Mouse (Mus musculus): Measurements from ENCODE around the gene Olfr1358. TPM values are rescaled to one million over a fixed set of nuclear protein-coding genes. Genes with fewer than 3 reads are reported as not detected.
"Not testable (repeated sequence)": the region's sequence is repeated elsewhere in the genome, so short reads cannot be mapped to it uniquely, and the experiment has no call there.

Olfr1358 gene
- not detected for total RNA-seq (2021)
- long read RNA-seq, experiment 1 = 0 reads
- long read RNA-seq, experiment 2 = 0 reads

- intact Hi-C loops (cut with DNase I) = no loop called here
- no peak for DNase-seq (ENCODE audit: low spot score in 2 of 2)
Observed at GRCm38 (mm10) chr10:78517128-78517527, at the start of gene Olfr1358. TSS of gene Olfr1358 (plus strand) at chr10:78517428.

- intact Hi-C loops (cut with DNase I) = loop anchor here (5.0 kb wide), 1 partner anchor 104 kb away; the partner anchor contains the start of gene Ilvbl
- peak in 1 of 2 experiments; percentile 23 for DNase-seq (ENCODE audit: low spot score in 2 of 2)
Observed at GRCm38 (mm10) chr10:78467761-78468310, 49.4 kb upstream of the Olfr1358 start.

- intact Hi-C loops (cut with DNase I) = no loop called here
- peak in 1 of 2 experiments; percentile 40 for DNase-seq (ENCODE audit: low spot score in 2 of 2)
Observed at GRCm38 (mm10) chr10:78470582-78471313, 46.5 kb upstream of the Olfr1358 start.

GRCm38 (mm10) chr10:78472046-78472445 is 45.2 kb upstream of the Olfr1358 start:
- intact Hi-C loops (cut with DNase I) = no loop called here
- DNase-seq (ENCODE audit: low spot score in 2 of 2) = no peak

GRCm38 (mm10) chr10:78473434-78473833 is 43.8 kb upstream of the Olfr1358 start:
- intact Hi-C loops (cut with DNase I) = no loop called here
- DNase-seq (ENCODE audit: low spot score in 2 of 2) = no peak

GRCm38 (mm10) chr10:78474759-78475158 is 42.5 kb upstream of the Olfr1358 start:
- no peak for DNase-seq (ENCODE audit: low spot score in 2 of 2)
- intact Hi-C loops (cut with DNase I) = no loop called here

- intact Hi-C loops (cut with DNase I) = no loop called here
- DNase-seq (ENCODE audit: low spot score in 2 of 2) = no peak
Observed at GRCm38 (mm10) chr10:78476821-78477220, 40.4 kb upstream of the Olfr1358 start.

- no peak for DNase-seq (ENCODE audit: low spot score in 2 of 2)
- intact Hi-C loops (cut with DNase I) = no loop called here
Observed at GRCm38 (mm10) chr10:78480954-78481927, 36.0 kb upstream of the Olfr1358 start.

GRCm38 (mm10) chr10:78481928-78482499 is 35.2 kb upstream of the Olfr1358 start:
- peak in 1 of 2 experiments; percentile 30 for DNase-seq (ENCODE audit: low spot score in 2 of 2)
- intact Hi-C loops (cut with DNase I) = no loop called here

GRCm38 (mm10) chr10:78485369-78485768 is 31.9 kb upstream of the Olfr1358 start:
- DNase-seq (ENCODE audit: low spot score in 2 of 2); intact Hi-C loops (cut with DNase I): not testable (repeated sequence)

GRCm38 (mm10) chr10:78486871-78487270 is 30.4 kb upstream of the Olfr1358 start:
- DNase-seq (ENCODE audit: low spot score in 2 of 2) = no peak
- intact Hi-C loops (cut with DNase I) = loop anchor here (2.0 kb wide), 1 partner anchor 48 kb away; no protein-coding TSS in a partner anchor

GRCm38 (mm10) chr10:78487431-78488086 is 29.7 kb upstream of the Olfr1358 start:
- intact Hi-C loops (cut with DNase I) = loop anchor here (2.0 kb wide), 1 partner anchor 49 kb away; no protein-coding TSS in a partner anchor
- DNase-seq (ENCODE audit: low spot score in 2 of 2) = peak; percentile 85 to 88

GRCm38 (mm10) chr10:78502986-78503733 is 14.1 kb upstream of the Olfr1358 start:
- intact Hi-C loops (cut with DNase I) = no loop called here
- DNase-seq (ENCODE audit: low spot score in 2 of 2) = no peak

GRCm38 (mm10) chr10:78519792-78520191 is 2.6 kb downstream of the Olfr1358 start:
- intact Hi-C loops (cut with DNase I) = no loop called here
- no peak for DNase-seq (ENCODE audit: low spot score in 2 of 2)

GRCm38 (mm10) chr10:78520260-78521005 is 3.2 kb downstream of the Olfr1358 start:
- no peak for DNase-seq (ENCODE audit: low spot score in 2 of 2)
- intact Hi-C loops (cut with DNase I) = no loop called here

GRCm38 (mm10) chr10:78525071-78525470 is 7.8 kb downstream of the Olfr1358 start:
- intact Hi-C loops (cut with DNase I); DNase-seq (ENCODE audit: low spot score in 2 of 2): not testable (repeated sequence)

- DNase-seq (ENCODE audit: low spot score in 2 of 2) = no peak
- intact Hi-C loops (cut with DNase I) = no loop called here
Observed at GRCm38 (mm10) chr10:78525511-78525910, 8.3 kb downstream of the Olfr1358 start.

Measured in left cerebral cortex, postnatal 14 days (tissue).